Mouse (Mus musculus) forebrain, embryonic 11.5 days (tissue): ENCODE data around the gene 1700010B08Rik. TPM values are rescaled to one million over a fixed set of nuclear protein-coding genes. Genes with fewer than 3 reads are reported as not detected.

Experiments used
- ATAC-seq: fragments of 200-750 bp; cut with Nextera tagmentation; replicated peaks from 2 replicates; pipeline ENCODE4 v1.8.0; 2017; ENCODE audit warnings: moderate TSS enrichment; ENCODE audit not compliant: low FRiP score
- DNase-seq: peaks from one replicate; pipeline ENCODE4 v3.0.0-alpha.2; 2017; ENCODE audit warnings: low spot score
- H3K27ac ChIP-seq: fragments of 300-500 bp; sonication (generic); 2 replicates; pipeline ENCODE4 v1.5.1; 2014; ENCODE audit warnings: low read depth, low read length
- H3K27me3 ChIP-seq: fragments of 300-500 bp; sonication (generic); 2 replicates; pipeline ENCODE4 v1.6.1; 2014; ENCODE audit warnings: mild to moderate bottlenecking, low read length, mixed read lengths; ENCODE audit not compliant: control insufficient read depth, insufficient read depth
- H3K36me3 ChIP-seq: fragments of 300-500 bp; sonication (generic); 2 replicates; pipeline ENCODE4 v1.6.1; 2014; ENCODE audit warnings: mild to moderate bottlenecking, low read length, moderate library complexity, mixed read lengths; ENCODE audit not compliant: control insufficient read depth, insufficient read depth
- H3K4me1 ChIP-seq: fragments of 300-500 bp; sonication (generic); replicated peaks from 2 replicates; pipeline ENCODE4 v1.6.1; 2014; ENCODE audit warnings: low read length, mixed read lengths; ENCODE audit not compliant: control insufficient read depth, insufficient read depth
- H3K4me2 ChIP-seq: fragments of 300-500 bp; sonication (generic); 2 replicates; pipeline ENCODE4 v1.6.1; 2014; ENCODE audit warnings: low read depth, mild to moderate bottlenecking, low read length, moderate library complexity, mixed read lengths; ENCODE audit not compliant: severe bottlenecking
- H3K4me3 ChIP-seq: fragments of 300-500 bp; sonication (generic); 2 replicates; pipeline ENCODE4 v1.5.1; 2014; ENCODE audit warnings: low read depth, low read length
- H3K9ac ChIP-seq: fragments of 300-500 bp; sonication (generic); 2 replicates; pipeline ENCODE4 v1.6.1; 2014; ENCODE audit warnings: low read length
- H3K9me3 ChIP-seq: fragments of 300-500 bp; sonication (generic); 2 replicates; pipeline ENCODE4 v1.6.1; 2016; ENCODE audit warnings: low read length, mixed read lengths; ENCODE audit not compliant: control insufficient read depth
- WGBS: fragments of 180-500 bp; shearing (Covaris S2); extraction: QIAGEN DNeasy Blood & Tissue Kit; methylation state at CpG from one replicate; pipeline ENCODE4 v1.1.7; 2014; 5-methylcytosine and 5-hydroxymethylcytosine counted together
- polyA plus RNA-seq: library from polyadenylated mRNA; unstranded; fragments of >200 nt; fragmentation: Nextera tagmentation; extraction: Ambion mirVana; gene quantifications from 2 replicates; pipeline ENCODE4 v1.2.1, GENCODE M21; 2014

Gene 1700010B08Rik
- polyA plus RNA-seq, 1 experiment from 2014 or later, result not detected

DNA sequence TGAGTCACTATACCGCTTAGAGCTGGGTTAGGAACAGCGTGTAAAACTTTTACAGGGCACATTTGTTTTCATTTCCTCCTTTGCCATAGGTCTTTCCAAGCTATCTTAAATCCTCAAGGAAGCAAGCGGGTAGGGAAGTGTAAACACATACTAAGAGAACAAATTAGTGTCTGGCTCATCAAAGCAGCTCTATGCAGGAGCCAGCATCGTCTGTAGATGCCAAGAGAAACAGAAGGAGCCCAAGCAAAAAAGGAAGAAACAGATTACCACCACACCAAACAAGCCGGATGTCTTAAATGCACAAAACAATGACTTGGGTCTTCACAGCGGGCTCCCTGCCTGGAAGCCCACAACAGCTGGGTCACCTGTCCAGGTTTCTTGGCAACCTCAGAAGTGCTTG lies 9.0 kb upstream of the 1700010B08Rik start:
- H3K4me1 ChIP-seq, result no peaks in the 10 kb centered on the region; the same call in 1 of the 2 replicates
- H3K36me3 ChIP-seq, result no peaks in the 10 kb centered on the region
- WGBS, result 88% methylated on average over 6 of the region's 6 CpGs
- no peak overlapping the region for H3K4me2 ChIP-seq
- no peak overlapping the region for H3K9ac ChIP-seq
- H3K27ac ChIP-seq, result no peak overlapping the region
- H3K27me3 ChIP-seq, result no peaks in the 10 kb centered on the region
- no peak overlapping the region for H3K4me3 ChIP-seq
- ATAC-seq (no peak), DNase-seq (no peak)
- no peaks in the 10 kb centered on the region for H3K9me3 ChIP-seq

DNA sequence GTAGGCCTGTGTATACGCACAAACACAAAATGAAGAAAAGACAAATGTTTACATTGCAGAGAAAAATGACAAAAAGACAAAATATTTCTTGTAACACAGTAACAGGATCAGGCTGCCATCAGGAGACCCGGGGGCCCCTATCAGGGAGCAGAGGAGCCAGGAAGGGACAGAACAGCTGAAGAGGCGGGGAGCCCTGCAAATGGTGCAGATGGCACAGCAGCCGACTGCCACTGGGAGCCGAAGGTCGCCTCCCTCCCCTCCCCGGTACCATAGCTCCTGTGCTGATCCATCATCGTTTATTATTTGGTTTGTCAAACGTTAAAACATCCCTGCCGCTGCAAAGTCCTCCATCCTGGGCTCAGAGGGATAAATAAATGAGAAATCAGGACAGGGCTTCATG lies 6.6 kb upstream of the 1700010B08Rik start:
- Histone ChIP-seq H3K9ac (no peak overlapping the region), H3K9me3 (no peaks in the 10 kb centered on the region), H3K4me2 (no peak overlapping the region), H3K27ac (no peak overlapping the region), H3K4me1 (no peaks in the 10 kb centered on the region; the same call in 1 of the 2 replicates), H3K36me3 (no peaks in the 10 kb centered on the region), H3K27me3 (no peaks in the 10 kb centered on the region), H3K4me3 (no peak overlapping the region)
- no peak for ATAC-seq
- no peak for DNase-seq
- WGBS, result 70% methylated on average over 10 of the region's 10 CpGs

DNA sequence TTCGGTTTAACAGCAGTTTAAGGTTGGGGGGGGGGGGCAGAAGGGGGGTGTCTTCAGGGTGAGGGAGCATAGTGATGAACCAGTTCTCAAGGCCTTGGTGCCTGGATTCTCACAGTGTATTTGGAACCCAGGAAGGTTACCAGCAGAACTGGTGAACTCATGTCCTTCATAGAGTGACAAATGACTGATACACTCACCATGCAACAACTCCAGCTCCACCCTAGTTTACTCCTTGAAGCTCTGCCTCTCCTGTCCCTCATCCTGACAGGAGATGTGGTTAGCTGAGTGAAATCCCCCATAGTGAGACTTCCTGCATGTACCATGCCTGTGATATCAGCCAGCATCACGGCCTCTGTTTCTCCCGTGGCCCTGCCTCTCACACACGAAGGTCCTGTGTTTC lies 6.0 kb upstream of the 1700010B08Rik start:
- DNase-seq (no peak), ATAC-seq (no peak)
- Histone ChIP-seq H3K4me3 (no peak overlapping the region), H3K9me3 (no peaks in the 10 kb centered on the region), H3K9ac (no peak overlapping the region), H3K36me3 (no peaks in the 10 kb centered on the region), H3K4me1 (no peaks in the 10 kb centered on the region; the same call in 1 of the 2 replicates), H3K27ac (no peak overlapping the region), H3K27me3 (no peaks in the 10 kb centered on the region), H3K4me2 (no peak overlapping the region)
- WGBS, result 78% methylated on average over 4 of the region's 4 CpGs

DNA sequence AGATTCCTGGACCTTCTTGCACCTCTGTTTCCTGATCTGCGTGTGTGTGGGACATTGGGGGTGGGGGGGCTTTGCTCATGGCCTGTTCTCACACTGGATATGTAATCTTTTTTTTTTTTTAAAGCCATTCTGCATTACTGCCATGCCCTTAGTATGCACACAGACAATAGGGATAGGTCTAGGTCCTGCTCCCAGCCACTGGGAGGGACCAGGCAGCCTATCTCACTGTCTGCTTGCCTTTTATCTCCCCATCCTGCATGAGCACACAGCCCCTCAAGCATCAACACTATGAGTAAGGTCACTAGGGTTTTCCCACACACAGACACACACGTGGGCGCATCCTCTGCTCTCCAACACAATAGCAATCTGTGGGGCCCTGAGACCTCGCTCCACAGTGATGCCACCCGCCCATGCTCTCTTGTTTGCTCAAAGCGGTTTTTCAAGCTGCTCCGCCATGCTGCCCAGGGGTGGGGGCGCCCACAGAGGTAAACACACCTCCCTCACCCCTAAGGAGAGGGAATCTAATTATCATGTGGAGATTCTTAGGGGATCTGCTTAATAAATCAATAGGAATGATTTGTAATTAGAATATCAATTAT lies 4.5 kb upstream of the 1700010B08Rik start:
- H3K4me3 ChIP-seq, result no peak overlapping the region
- H3K4me1 ChIP-seq, result no peaks in the 10 kb centered on the region; the same call in 1 of the 2 replicates
- no peaks in the 10 kb centered on the region for H3K36me3 ChIP-seq
- no peaks in the 10 kb centered on the region for H3K9me3 ChIP-seq
- DNase-seq (no peak), ATAC-seq (peak; percentile 48)
- H3K4me2 ChIP-seq, result no peak overlapping the region
- no peak overlapping the region for H3K27ac ChIP-seq
- no peaks in the 10 kb centered on the region for H3K27me3 ChIP-seq
- WGBS, result 52% methylated on average over 8 of the region's 8 CpGs
- H3K9ac ChIP-seq, result no peak overlapping the region

DNA sequence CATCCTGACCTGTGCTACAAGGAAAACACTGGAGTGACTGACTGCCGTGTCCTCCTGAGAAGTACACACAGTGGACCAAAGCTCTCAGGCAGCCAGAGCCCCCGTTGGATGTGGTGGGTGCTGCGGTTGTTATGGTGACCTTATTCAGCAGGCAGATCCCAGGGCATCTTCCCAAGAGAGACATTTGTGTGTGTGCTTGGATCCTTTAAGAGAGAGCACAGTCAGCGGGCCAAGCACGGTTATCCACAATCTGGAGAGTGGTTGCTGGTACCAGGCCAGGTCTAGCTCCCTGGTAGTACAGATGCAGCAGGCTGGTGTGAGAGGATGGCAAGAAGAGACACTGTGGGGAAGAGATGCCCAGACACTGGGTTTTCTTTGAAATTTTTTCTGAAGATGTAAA lies 2.2 kb upstream of the 1700010B08Rik start:
- 92% methylated on average over 5 of the region's 5 CpGs for WGBS
- ATAC-seq (no peak), DNase-seq (no peak)
- Histone ChIP-seq H3K27ac (no peak overlapping the region), H3K36me3 (no peaks in the 10 kb centered on the region), H3K9me3 (no peaks in the 10 kb centered on the region), H3K4me2 (no peak overlapping the region), H3K4me1 (no peaks in the 10 kb centered on the region; the same call in 1 of the 2 replicates), H3K27me3 (no peaks in the 10 kb centered on the region), H3K9ac (no peak overlapping the region), H3K4me3 (no peak overlapping the region)

DNA sequence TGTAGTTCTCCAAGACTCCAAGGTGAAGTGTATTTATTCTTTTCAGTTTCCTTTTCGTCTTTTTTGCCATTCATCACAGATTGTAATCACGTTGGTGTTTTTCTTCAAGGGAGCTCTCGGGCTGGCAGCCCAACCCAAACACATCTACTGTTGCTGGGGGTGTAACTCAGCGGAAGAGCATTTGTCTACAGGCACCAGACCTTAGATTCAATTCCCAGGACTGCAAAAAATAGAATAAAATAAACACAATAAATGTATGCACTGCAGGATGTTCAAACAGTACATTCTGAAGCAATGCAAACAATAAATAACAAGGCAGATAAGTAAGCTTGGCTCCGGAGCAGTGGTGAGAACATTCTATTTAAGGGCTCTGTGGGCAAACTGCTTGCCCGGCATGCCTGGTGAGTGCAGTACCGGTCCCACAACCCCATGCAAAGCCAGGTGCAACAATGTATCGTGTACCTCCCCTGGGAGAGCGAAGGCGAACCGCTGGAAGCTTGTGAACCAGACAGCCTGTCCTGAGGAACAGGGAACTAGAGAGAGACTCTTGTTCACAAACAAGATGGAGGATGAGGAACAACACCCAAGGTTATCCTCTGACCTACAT lies 3.1 kb downstream of the 1700010B08Rik start:
- Histone ChIP-seq H3K4me3 (no peak overlapping the region), H3K9ac (no peak overlapping the region), H3K27me3 (no peaks in the 10 kb centered on the region), H3K4me2 (no peak overlapping the region), H3K27ac (no peak overlapping the region), H3K9me3 (no peaks in the 10 kb centered on the region), H3K36me3 (no peaks in the 10 kb centered on the region), H3K4me1 (no peaks in the 10 kb centered on the region; the same call in 1 of the 2 replicates)
- DNase-seq (no peak), ATAC-seq (no peak)
- 87% methylated on average over 11 of the region's 11 CpGs for WGBS

DNA sequence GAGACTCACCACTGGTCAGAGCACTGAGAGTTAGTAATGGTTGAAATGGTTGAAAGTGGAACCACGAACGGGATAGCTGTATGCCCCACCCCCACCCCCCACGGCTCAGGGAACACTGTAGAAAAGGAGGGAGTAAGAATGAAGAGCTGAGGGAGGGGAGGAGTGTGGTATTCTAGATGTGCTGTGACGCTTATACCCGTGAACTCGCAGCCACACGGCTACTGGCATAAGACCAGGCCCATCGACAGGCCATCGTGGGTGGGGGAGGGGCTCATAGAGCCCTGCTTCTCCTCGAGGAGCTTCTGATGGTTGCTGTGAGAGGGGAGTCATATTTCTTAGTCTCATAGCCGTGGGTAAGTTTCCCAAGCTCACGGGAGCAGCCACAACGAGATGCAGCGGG lies 5.2 kb downstream of the 1700010B08Rik start:
- H3K9me3 ChIP-seq, result no peaks in the 10 kb centered on the region
- no peak overlapping the region for H3K27ac ChIP-seq
- no peak overlapping the region for H3K4me3 ChIP-seq
- ATAC-seq (peak; percentile 20; the same call in 1 of the 2 replicates), DNase-seq (no peak)
- no peak overlapping the region for H3K4me2 ChIP-seq
- no peaks in the 10 kb centered on the region for H3K27me3 ChIP-seq
- 51% methylated on average over 14 of the region's 14 CpGs for WGBS
- H3K4me1 ChIP-seq, result no peaks in the 10 kb centered on the region; the same call in 1 of the 2 replicates
- no peaks in the 10 kb centered on the region for H3K36me3 ChIP-seq
- no peak overlapping the region for H3K9ac ChIP-seq

DNA sequence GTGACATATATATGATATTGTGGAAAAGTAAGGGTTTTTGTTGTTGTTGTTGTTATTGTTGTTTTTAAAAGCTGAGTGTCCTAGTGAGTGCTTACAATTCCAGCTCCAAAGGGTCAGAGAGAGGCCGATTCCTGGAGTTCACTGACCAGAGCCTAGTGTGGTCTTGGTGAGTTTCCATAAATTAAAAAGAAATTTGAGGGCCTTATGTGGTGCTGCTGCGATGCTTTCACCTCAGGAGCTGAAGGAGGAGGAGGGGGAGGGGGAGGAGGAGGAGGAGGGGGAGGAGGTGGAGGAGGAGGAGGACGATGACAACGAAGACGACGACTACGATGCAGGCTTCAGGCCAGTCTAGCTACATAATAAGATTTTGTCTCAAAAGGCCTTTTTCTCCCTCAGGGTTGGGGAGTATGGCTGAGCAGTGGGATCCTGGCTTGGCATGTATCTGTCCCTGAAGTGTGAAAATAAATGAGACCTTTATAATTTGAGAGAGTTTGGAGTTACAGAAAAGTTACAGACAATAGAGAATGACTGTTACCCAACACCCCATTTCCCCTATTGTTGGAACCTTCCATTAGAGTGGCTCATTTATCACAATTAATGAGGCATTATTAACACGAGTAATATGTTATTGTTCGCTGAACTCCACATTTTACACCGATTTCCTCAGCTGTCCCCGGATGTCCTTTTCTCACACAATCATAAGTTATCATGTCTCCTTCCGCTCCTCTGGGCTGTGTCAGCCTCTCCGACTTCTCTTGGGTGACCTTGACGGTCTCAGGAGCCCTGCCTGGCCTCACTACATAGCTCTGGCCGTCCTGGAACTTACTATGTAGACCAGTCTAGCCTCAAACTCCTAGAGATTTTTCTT lies 6.0 kb downstream of the 1700010B08Rik start:
- Histone ChIP-seq H3K36me3 (no peaks in the 10 kb centered on the region), H3K4me2 (no peak overlapping the region), H3K4me3 (no peak overlapping the region), H3K9me3 (no peaks in the 10 kb centered on the region), H3K9ac (no peak overlapping the region), H3K4me1 (no peaks in the 10 kb centered on the region; the same call in 1 of the 2 replicates), H3K27me3 (no peaks in the 10 kb centered on the region), H3K27ac (no peak overlapping the region)
- ATAC-seq, result no peak
- 63% methylated on average over 15 of the region's 15 CpGs for WGBS
- DNase-seq, result no peak
